Mouse (Mus musculus): ENCODE measurements around the gene Asic3.
"Not testable (repeated sequence)": the region's sequence is repeated elsewhere in the genome, so short reads cannot be mapped to it uniquely, and the experiment has no call there.

The Asic3 gene

DNA sequence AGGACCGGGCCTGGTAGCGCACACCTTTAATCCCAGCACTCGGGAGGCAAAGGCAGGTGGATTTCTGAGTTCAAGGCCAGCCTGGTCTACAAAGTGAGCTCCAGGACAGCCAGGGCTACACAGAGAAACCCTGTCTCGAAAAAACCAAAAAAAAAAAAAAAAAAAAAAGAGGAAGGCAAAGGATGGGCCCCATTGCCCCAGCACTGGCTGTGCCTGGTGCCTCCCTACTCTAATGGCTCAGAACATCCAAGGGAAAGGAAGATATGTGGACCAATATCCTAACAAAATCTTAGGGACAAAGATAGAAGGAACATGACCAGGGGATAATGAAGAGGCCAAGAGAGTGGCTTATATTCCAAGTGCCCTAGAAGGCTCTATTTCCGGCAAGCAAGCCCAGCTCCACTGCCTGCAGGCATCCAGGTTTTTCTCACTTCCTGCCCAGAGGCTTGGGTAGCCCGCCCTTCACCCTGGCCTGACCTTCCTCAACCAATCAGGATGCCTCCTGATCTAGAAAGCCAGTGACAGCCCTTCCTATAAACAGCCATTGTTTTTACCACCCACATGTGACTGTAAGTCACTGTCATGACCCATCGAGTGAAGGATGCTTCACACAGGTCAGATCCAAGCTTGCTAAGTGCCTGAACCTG, 24.1 kb upstream of the Asic3 start:
- peak; percentile 70 for DNase-seq

DNA sequence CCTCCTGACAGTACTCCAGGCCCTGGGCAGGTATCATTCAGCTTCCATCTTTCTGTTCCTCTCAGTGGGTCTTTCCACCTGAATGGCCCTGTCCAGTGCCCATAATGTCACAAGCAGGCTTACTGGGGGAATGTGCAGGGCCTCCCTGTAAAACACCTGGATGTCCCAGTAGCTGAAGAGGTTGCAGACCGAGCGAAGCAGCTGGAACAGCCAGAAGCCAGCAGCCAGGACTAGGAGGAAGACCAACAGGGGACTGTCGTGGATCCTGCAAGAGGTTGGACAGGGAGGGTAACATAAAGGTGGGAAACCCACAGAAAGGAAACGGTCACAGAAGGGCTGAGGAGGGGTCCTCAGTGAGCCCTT, 23.6 kb upstream of the Asic3 start:
- DNase-seq: no peak

DNA sequence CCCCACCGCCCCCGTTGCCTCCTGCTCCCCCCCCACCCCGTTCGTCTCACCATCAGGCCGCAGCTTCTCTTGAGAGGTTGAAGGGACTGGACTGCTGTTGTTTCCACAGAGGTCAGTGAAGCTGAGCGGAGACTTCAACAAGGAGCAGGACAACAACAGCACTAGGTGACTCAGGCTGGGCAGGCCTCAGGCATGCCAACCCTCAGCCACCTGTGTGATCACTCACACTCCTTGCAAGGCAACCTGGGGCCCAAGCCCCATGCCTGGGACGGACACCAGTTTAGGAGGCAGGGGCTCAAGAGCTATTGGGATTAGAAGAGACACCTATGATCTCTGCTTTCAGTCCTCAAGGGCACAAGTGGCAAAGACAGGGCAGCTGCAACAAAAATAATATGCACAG, 21.3 kb upstream of the Asic3 start, which contains the start of gene Atg9b:
Gene Atg9b (minus strand): TSS at position 280 of the 400 bp plus-strand sequence.
- no peak for DNase-seq

DNA sequence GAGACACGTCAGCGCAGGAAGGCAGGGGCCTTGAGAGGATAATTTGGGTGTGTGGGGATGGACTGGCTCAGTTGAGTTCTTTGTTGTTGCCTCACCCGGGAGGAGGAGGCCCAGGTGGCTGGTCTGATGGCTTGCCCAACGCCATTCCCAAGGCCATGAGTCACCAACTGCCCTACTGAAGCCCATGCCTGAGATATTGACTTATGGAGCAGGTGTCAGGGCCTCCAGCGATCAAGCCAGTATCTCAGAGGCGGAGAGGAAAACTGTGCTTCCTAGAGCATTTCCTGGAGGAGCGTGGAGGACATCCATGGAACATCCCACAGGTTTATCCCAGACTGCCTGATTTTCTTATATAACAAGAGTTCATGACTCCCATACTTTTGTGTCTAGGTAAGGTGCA, 20.5 kb upstream of the Asic3 start:
- DNase-seq: no peak

DNA sequence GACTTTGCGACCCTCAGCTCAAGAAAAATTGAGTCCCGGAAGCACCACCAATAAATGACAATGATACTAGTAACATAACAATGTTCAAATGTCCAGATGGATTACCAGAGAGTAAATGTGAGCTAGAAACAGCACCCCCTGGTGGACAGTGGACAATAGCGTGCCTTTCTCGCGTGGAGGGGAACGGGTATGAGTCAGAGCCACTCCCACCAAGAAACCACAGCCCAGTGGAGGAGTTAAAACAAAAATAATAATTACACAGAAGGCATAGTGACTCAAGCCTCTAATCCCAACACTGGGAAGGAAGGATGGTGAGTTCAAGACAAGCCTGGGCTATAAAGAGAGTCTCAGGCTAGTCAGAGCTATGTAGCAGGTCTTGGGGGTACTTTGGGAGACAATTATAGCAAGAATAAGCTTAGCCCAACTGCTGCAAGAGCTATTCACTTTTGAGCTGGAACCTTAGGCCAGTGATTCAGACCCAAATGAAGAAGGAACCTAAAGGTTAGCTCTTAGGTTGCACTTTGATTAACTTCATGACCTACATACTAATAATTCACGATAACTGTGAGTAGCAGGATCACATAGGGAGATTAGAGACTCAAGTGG, 19.7 kb upstream of the Asic3 start, which contains the start of gene Abcb8:
Gene Abcb8 (plus strand): TSS at position 272 of the 606 bp plus-strand sequence.
- DNase-seq: peak; percentile 89

DNA sequence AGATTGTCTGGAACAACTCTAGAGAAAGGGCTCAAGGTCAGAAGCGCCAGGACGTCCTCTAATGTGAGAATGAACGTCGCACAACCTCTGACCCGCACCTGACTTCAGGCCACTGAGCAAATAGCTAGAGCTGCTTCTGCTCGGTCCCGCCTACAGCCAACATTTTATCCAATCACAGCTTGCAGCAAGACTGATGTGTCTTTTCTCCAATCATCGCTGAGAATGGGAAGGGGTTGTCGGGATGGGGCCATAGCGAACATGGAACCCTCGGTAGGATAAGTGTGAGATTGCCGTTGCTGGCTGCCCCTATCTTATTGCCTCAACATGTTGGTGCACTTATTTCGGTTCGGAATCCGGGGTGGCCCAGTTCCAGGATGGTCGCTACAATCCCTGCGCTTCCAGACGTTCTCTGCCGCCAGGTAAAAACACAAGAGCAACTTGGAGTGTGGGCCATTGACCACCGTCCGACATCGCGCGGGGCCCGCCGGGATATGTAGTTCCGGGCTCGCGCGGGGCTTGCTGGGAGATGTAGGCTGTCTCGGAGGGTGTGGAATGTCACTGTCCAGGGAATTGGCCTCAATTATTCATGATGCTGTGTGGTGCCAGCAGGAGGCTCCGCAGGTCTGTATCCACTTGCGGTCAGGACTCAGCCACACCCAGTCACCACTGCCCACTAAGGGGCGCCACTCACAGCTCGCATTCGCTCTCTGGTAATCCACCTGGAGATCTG, 18.9 kb upstream of the Asic3 start:
- peak; percentile 96 for DNase-seq

DNA sequence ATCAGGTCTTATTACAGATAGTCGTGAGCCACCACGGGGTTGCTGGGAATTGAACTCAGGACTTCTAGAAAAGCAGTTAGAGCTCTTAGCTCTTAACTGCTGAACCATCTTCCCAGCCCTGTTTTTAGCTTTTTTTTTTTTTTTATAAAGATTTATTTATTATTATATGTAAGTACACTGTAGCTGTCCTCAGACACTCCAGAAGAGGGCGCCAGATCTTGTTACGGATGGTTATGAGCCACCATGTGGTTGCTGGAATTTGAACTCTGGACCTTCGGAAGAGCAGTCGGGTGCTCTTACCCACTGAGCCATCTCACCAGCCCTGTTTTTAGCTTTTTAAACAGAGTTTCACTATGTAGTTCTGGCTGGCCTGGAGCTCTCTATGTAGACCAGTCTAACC, 16.9 kb upstream of the Asic3 start:
- DNase-seq: not testable (repeated sequence)

DNA sequence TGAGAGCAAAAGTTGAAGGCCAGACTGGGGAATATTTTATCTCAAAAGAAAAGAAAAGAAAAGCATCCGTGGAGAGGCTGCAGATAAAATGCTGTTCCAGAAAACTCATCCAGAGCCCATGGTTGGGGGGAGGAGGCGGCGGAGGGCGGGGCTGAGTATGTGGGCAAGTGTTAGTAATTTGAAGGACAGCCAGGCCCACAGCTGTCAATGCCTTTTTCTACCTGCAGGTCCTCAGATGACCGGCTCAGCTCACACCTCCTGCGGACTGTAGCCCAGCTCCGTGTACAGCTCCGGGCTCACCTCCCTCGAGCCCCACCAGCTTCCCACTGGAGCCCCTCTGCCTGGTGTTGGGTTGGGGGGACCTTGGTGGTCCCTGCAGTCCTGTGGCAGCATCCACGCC, 13.5 kb upstream of the Asic3 start:
- no peak for DNase-seq

DNA sequence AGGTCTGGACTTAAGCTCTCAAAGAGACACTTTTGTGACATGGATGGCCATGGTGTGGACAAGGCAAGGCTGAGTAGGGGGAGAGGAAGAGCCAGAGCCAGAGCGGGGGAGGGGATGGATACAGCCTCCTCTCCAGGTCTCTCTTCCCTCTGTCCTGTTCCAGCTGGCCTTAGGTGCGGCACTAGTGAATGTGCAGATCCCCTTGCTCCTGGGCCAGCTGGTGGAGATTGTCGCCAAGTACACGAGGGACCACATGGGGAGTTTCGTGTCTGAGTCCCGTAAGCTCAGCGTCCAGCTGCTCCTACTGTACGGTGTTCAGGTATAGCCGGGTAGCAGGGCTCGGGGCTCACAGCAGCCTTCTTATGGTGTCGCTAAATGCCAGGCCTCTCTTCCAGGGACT, 12.8 kb upstream of the Asic3 start:
- DNase-seq: no peak

DNA sequence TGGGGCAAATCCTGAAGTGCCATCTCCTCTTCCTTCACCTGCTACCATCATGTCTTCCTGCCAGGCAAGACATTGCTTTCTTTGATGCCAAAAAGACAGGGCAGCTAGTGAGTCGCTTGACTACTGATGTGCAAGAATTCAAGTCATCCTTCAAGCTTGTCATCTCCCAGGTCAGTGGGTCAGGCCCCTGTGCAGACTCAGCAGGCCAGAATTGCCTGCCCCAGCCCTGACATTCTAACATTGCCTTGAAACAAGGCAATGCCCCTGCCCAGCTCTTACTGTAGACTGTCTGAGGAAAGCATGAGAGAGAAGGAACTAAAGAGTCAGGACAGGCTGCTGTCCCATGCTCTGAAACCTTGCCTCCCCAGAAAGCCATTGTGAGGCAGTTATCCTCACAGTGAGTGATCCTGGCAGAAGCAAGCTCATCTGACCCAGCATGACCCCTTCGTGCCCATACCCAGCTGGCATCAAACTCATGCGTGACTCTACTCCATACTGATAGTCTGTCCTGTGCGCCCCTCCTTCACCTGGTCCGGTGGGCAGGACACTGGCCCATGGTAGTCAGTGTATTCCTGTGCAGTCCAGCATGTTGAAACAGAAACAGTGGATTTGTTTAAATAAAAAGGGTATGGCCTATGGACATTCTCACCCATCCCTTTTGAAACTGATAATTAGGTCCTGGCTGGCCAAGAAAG, 12.1 kb upstream of the Asic3 start:
- DNase-seq: no peak

DNA sequence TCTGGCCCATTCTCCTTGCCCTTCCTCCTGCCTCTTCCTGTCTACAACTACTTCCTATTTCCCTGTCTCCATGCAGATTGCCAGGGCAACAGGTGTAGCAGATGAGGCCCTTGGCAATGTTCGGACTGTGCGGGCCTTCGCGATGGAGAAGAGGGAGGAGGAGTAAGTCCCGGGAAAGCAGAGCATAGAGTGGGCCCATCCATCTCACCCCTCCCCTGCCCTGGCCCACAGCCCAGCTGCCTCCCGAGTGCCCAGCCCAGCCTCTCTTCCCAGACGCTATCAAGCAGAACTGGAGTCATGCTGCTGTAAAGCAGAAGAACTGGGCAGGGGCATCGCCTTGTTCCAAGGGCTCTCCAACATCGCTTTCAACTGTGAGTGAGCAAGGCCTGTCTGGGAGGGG, 11.2 kb upstream of the Asic3 start:
- no peak for DNase-seq

DNA sequence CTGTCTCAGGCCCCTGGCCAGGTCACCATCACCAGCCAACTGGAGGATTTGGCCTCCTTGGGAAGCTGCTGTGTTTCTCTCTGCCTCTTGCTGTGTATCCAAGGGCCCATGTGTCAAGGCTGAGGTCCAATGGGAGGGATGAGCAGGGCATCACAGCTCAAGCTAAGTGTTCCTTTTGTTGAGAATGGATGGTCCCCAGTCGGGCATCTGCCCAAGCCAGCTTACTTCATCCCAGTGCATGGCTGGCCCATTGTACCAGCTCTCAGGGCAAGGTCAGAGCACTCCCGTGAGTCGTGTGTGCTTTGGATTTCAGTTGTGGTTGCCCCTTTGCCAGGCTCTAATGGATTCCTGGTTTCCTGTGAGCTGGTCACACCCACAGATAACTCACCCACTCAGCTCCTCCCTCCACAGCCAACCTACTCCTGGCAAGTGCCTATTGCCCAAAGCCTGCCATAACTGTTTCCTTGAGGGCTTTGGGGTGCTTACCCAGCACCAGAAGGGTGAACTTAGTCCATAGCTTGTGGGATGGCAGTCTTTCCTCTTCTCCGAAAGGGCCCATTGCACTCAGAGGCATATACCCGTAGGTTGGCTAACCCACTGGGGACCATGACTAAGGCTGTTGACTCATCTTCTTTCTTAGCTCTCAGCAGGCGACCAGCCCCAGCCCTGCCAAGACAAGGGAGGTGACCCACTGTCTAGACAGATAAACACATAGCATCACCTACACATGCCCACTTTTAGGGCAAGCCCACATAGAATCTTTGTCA, 8.4 kb upstream of the Asic3 start:
- DNase-seq: no peak

DNA sequence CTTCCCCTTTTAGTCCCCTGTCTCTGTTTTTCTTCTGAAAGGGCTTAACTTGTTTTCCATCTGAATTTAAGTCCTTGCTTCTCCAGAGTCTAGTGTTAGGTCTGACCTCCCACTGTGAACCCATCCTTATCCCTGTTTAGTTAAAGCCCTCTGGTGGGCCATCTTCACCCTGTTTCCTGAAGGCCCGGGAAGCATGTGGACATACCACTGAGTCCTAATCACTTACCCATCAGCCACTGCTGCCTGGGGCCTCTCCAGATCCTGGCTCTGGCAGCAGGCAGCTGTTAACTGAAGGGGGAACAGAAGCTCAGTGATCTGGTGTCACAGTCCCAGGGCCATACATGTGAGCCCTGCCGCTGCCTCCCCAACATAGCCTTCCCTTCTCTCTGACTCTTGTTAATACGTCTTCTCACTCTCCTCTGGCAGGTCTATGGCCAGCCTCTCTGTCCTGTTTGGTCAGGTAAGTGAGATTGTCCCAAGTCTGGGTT, 7.8 kb upstream of the Asic3 start:
- DNase-seq: no peak

DNA sequence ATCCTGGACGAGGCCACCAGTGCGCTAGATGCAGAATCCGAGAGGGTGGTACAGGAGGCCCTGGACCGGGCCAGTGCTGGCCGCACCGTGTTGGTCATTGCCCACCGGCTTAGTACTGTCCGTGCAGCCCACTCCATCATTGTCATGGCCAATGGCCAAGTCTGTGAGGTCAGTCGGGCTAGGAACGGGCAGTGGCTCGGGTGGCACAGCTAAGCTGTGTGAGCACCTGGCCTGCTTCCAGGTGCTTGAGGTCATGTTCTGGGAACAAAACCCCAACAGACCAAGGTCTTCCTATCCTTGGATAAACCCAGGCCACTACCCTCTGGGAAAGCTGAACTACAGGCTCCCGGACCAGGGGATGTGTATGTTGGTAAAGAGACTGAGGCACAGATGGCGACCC, 4.5 kb upstream of the Asic3 start:
- no peak for DNase-seq

DNA sequence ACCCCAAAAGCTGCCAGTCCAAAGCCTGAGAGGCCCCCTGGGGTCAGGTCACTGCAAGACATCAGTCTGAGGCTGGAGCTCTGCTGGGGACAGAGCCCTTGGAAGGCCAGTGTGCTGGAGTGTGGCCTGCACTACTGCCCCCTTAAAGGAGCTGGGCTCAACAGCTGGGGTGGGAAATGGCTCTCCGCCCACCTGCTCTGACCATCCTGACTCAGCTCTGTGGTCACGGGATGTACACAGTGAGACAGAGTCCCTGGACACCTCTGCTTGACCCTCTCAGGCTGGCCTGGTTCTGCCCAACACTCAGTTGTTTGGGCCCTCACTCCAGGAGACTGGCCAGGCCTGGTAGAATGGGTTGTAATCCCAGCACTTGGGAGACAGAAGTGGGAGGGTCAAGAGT, 3.7 kb upstream of the Asic3 start:
- DNase-seq: no peak

DNA sequence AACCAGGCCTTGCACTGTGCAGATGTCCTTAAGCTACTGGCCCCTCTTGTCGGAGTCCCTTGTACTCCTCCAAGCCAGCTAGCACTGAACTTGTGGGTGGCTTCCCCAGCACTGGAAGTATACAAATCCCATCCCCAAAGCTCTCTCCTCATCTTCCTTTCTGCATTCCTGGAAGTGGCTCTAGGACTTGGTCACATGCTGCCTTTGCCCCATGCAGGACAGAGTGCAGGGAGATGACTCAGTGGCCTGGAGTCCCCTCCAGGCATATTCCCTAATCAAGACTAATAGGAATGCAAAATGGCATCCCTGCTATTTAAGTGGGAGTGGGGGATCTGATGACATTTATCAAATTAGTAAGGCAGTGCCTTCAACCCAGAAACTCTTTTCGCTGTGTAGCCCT, 1.1 kb upstream of the Asic3 start:
- DNase-seq: no peak

DNA sequence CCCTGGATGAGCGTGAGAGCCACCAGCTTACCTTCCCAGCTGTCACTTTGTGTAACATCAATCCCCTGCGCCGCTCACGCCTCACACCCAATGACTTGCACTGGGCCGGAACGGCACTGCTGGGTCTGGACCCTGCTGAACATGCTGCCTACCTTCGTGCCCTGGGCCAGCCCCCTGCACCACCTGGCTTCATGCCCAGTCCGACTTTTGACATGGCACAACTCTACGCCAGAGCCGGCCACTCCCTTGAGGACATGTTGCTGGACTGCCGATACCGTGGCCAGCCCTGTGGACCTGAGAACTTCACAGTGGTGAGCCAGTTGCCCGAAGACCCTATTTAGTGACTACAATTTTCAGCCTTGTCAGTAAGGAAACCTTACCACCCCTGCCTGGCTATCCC, 746 bp downstream of the Asic3 start:
- DNase-seq: no peak

DNA sequence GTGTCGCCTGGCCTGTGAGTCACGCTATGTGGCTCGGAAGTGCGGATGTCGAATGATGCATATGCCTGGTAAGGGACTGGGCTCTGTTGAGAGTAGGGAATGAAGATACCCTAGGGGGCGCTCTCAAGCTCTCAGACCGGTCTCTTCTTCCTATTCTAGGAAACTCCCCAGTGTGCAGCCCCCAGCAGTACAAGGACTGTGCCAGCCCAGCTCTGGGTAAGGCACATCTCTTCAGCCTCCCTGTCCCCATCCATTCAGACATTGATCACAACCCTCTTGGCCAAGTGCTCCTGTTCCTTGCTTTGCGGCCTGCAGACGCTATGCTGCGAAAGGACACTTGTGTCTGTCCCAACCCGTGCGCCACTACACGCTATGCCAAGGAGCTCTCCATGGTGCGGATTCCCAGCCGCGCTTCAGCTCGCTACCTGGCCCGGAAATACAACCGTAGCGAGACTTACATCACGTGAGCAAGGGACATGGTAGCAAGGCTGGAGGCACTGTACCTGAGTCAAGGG, 3.1 kb downstream of the Asic3 start:
- DNase-seq: peak; percentile 81

DNA sequence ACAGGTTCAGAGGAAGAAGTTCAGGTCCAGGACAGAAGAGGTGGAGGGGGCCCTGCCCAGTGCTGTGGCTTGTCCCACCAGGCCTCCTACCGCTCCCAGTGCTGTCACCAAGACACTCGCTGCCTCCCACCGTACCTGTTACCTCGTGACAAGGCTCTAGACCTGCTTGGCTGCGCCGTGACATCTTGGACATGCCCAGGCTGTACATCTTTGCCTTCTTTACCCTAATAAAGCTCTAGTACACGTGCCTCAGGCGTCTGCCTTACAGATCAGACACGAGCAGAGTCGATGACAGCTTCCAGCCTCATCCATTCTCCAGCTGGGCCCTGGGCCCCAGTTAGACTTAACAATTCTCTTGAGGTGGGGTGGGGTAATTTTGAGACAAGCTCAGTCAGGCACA, 4.4 kb downstream of the Asic3 start:
- DNase-seq: no peak

DNA sequence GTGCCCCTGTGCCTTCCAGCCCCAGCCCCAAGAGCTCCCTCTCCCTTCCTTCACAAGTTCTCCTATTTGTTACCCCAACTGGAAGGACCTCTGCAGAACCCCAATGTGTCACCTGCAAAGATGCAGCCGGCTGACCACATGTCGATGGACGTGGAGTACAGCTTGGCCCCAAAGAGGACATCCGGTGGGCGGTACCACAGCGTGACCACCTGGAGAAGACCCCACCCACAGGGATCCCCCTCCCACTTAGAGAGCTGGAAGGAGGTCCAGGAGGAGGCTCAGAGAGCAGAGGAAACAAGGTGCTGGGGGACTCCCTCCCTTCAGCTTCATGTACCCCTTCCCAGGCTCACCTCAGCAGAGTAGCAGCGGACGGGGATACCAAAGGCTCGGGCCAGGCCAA, 7.2 kb downstream of the Asic3 start:
- no peak for DNase-seq

DNA sequence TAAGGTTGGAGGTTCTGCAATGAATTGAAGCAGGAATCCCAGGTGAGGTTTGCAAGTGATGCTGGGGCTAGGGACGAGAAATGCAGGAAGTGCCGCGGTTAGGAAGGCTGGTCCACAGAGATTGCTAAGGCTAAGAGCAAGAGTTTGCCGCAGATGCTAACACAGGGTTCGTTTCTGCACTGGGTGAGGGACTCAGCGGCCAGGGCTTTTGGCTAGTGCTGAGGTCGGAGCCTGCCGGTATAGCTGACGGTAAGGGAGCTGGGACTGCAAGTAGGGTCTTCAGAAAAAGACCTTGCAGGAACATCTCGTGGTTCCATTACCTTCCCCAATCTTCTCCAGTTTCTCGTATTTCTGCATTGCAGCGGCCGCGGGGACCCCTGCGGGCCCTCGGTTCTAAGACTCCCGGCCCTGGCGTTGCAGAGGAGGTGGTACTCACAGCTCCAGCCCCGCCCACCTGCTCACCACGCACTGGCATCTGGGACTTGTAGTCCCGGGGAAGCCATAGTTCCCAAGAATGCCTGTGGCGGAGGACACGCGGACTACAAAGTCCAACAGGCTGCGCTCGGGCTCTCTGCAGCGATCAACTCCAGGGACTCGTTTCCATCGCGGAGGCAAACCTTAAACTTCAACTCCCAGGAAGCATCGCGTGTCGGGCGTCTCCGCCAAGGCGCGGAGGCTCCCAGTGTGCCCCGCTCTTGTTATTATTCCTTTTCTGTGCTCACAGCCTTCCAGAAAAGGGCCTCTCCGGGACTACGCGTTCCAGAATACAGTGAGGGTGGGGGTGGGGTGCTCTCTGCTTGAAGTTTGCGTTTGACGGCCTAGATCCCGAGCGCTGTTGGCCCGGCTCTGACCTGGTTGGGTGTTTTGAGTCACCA, 10.2 kb downstream of the Asic3 start, which contains the start of the genes Cdk5 and Slc4a2:
Gene Cdk5 (minus strand): TSS at position 402 of the 875 bp plus-strand sequence.
Gene Slc4a2 (plus strand): TSS at position 709 of the 875 bp plus-strand sequence.
- peak; percentile 100 for DNase-seq

Data from embryo, embryonic 11 days (tissue).